Mouse (Mus musculus) heart, embryonic 11.5 days (tissue): ENCODE results near the gene Tesmin. TPM values are rescaled to one million over a fixed set of nuclear protein-coding genes. Genes with fewer than 3 reads are reported as not detected.

Experiments
- ATAC-seq: fragments of 200-750 bp; cut with Nextera tagmentation; replicated peaks from 2 replicates; pipeline ENCODE4 v1.8.0; 2017; ENCODE audit warnings: moderate library complexity; ENCODE audit not compliant: insufficient number of reproducible peaks, low FRiP score, low TSS enrichment
- H3K27ac ChIP-seq: fragments of 300-500 bp; sonication (generic); 2 replicates; pipeline ENCODE4 v1.5.1; 2014; ENCODE audit warnings: mild to moderate bottlenecking, low read depth, low read length
- H3K27me3 ChIP-seq: fragments of 300-500 bp; sonication (generic); 2 replicates; pipeline ENCODE4 v1.6.1; 2014; ENCODE audit warnings: mild to moderate bottlenecking, low read length, mixed read lengths; ENCODE audit not compliant: control insufficient read depth, insufficient read depth
- H3K36me3 ChIP-seq: fragments of 300-500 bp; sonication (generic); 2 replicates; pipeline ENCODE4 v1.6.1; 2014; ENCODE audit warnings: mild to moderate bottlenecking, low read length, moderate library complexity, mixed read lengths; ENCODE audit not compliant: control insufficient read depth, insufficient read depth
- H3K4me1 ChIP-seq: fragments of 300-500 bp; sonication (generic); 2 replicates; pipeline ENCODE4 v1.6.1; 2014; ENCODE audit warnings: low read length; ENCODE audit not compliant: control insufficient read depth, insufficient read depth
- H3K4me2 ChIP-seq: fragments of 300-500 bp; sonication (generic); 2 replicates; pipeline ENCODE4 v1.6.1; 2014; ENCODE audit warnings: mild to moderate bottlenecking, moderate library complexity
- H3K4me3 ChIP-seq: fragments of 300-500 bp; sonication (generic); 2 replicates; pipeline ENCODE4 v1.5.1; 2014; ENCODE audit warnings: low read depth, low read length
- H3K9ac ChIP-seq: fragments of 300-500 bp; sonication (generic); 2 replicates; pipeline ENCODE4 v1.6.1; 2014; ENCODE audit warnings: mild to moderate bottlenecking, low read depth, low read length, moderate library complexity
- H3K9me3 ChIP-seq: fragments of 300-500 bp; sonication (generic); replicated peaks from 2 replicates; pipeline ENCODE4 v1.6.1; 2016; ENCODE audit warnings: low read length; ENCODE audit not compliant: control insufficient read depth
- WGBS: fragments of 180-500 bp; shearing (Covaris S2); extraction: QIAGEN DNeasy Blood & Tissue Kit; methylation state at CpG from one replicate; pipeline ENCODE4 v1.1.7; 2014; ENCODE audit not compliant: insufficient replicate concordance; 5-methylcytosine and 5-hydroxymethylcytosine counted together
- polyA plus RNA-seq: library from polyadenylated mRNA; unstranded; fragments of >200 nt; fragmentation: Nextera tagmentation; extraction: Ambion mirVana; gene quantifications from 2 replicates; pipeline ENCODE4 v1.2.1, GENCODE M21; 2014

The Tesmin gene
- polyA plus RNA-seq, 1 experiment from 2014 or later = 0.77 TPM

- Histone ChIP-seq H3K27ac (no peak overlapping the region), H3K4me3 (no peak overlapping the region), H3K9ac (no peak overlapping the region), H3K36me3 (no peaks in the 10 kb centered on the region), H3K27me3 (peaks cover 2% of the 10 kb centered on the region; the same call in 1 of the 2 replicates), H3K4me1 (no peaks in the 10 kb centered on the region), H3K9me3 (no peaks in the 10 kb centered on the region), H3K4me2 (no peak overlapping the region)
- 48% methylated on average over 9 of the region's 9 CpGs for WGBS
- no peak for ATAC-seq
These were observed 48.2 kb downstream of the Tesmin start for GRCm38 (mm10) chr19:3436840-3437239.

GRCm38 (mm10) chr19:3437980-3438379 lies 49.3 kb downstream of the Tesmin start:
- Histone ChIP-seq H3K9me3 (no peaks in the 10 kb centered on the region), H3K27ac (no peak overlapping the region), H3K4me2 (no peak overlapping the region), H3K4me3 (no peak overlapping the region), H3K9ac (no peak overlapping the region), H3K4me1 (no peaks in the 10 kb centered on the region), H3K36me3 (no peaks in the 10 kb centered on the region), H3K27me3 (peaks cover 2% of the 10 kb centered on the region; the same call in 1 of the 2 replicates)
- WGBS = 59% methylated on average over 5 of the region's 5 CpGs
- ATAC-seq = no peak

- H3K4me3 ChIP-seq = no peak overlapping the region
- no peak overlapping the region for H3K4me2 ChIP-seq
- no peak overlapping the region for H3K27ac ChIP-seq
- H3K36me3 ChIP-seq = no peaks in the 10 kb centered on the region
- peaks cover 2% of the 10 kb centered on the region; the same call in 1 of the 2 replicates for H3K27me3 ChIP-seq
- no peak for ATAC-seq
- H3K4me1 ChIP-seq = no peaks in the 10 kb centered on the region
- WGBS = 68% methylated on average over 5 of the region's 5 CpGs
- no peaks in the 10 kb centered on the region for H3K9me3 ChIP-seq
- no peak overlapping the region for H3K9ac ChIP-seq
These were observed 52.0 kb downstream of the Tesmin start for GRCm38 (mm10) chr19:3440667-3441066.

- no peak for ATAC-seq
- Histone ChIP-seq H3K9me3 (no peaks in the 10 kb centered on the region), H3K27me3 (peaks cover 2% of the 10 kb centered on the region; the same call in 1 of the 2 replicates), H3K4me3 (no peak overlapping the region), H3K4me1 (no peaks in the 10 kb centered on the region), H3K27ac (no peak overlapping the region), H3K4me2 (no peak overlapping the region), H3K9ac (no peak overlapping the region), H3K36me3 (no peaks in the 10 kb centered on the region)
- WGBS = 68% methylated on average over 10 of the region's 10 CpGs
These were observed 52.4 kb downstream of the Tesmin start for GRCm38 (mm10) chr19:3441092-3441491.

- Histone ChIP-seq H3K27me3 (no peaks in the 10 kb centered on the region), H3K4me1 (no peaks in the 10 kb centered on the region; the same call in none of the 2 replicates), H3K4me3 (no peak overlapping the region), H3K27ac (no peak overlapping the region), H3K9ac (no peak overlapping the region), H3K9me3 (0 out of 2 replicates have a peak, but pooled peaks cover 2% of the 10 kb centered on the region), H3K36me3 (no peaks in the 10 kb centered on the region), H3K4me2 (no peak overlapping the region)
- 57% methylated on average over 3 of the region's 3 CpGs for WGBS
- no peak for ATAC-seq
These were observed 58.7 kb downstream of the Tesmin start for GRCm38 (mm10) chr19:3447348-3447747.

GRCm38 (mm10) chr19:3449248-3449647 lies 60.6 kb downstream of the Tesmin start:
- H3K4me3 ChIP-seq = no peak overlapping the region
- H3K36me3 ChIP-seq = peaks cover 3% of the 10 kb centered on the region; the same call in 1 of the 2 replicates
- no peak overlapping the region for H3K4me2 ChIP-seq
- 60% methylated on average over 3 of the region's 3 CpGs for WGBS
- no peaks in the 10 kb centered on the region for H3K27me3 ChIP-seq
- 0 out of 2 replicates have a peak, but pooled peaks cover 2% of the 10 kb centered on the region for H3K9me3 ChIP-seq
- ATAC-seq = no peak
- H3K27ac ChIP-seq = no peak overlapping the region
- H3K4me1 ChIP-seq = no peaks in the 10 kb centered on the region; the same call in none of the 2 replicates
- H3K9ac ChIP-seq = no peak overlapping the region

- Histone ChIP-seq H3K36me3 (peaks cover 13% of the 10 kb centered on the region), H3K9me3 (0 out of 2 replicates have a peak, but pooled peaks cover 2% of the 10 kb centered on the region), H3K4me3 (no peak overlapping the region), H3K9ac (no peak overlapping the region), H3K27me3 (no peaks in the 10 kb centered on the region), H3K27ac (no peak overlapping the region), H3K4me2 (no peak overlapping the region), H3K4me1 (no peaks in the 10 kb centered on the region; the same call in none of the 2 replicates)
- no peak for ATAC-seq
- 91% methylated on average over 3 of the region's 3 CpGs for WGBS
These were observed 62.1 kb downstream of the Tesmin start for GRCm38 (mm10) chr19:3450714-3451113.

GRCm38 (mm10) chr19:3451170-3451569 lies 62.5 kb downstream of the Tesmin start:
- WGBS = 26% methylated on average over 6 of the region's 6 CpGs

GRCm38 (mm10) chr19:3451649-3452048 lies 63.0 kb downstream of the Tesmin start:
- Histone ChIP-seq H3K4me2 (no peak overlapping the region), H3K27me3 (no peaks in the 10 kb centered on the region), H3K27ac (no peak overlapping the region), H3K4me3 (no peak overlapping the region), H3K4me1 (no peaks in the 10 kb centered on the region; the same call in none of the 2 replicates), H3K36me3 (peaks cover 13% of the 10 kb centered on the region), H3K9me3 (0 out of 2 replicates have a peak, but pooled peaks cover 2% of the 10 kb centered on the region), H3K9ac (no peak overlapping the region)
- no peak for ATAC-seq
- WGBS = 54% methylated on average over 6 of the region's 6 CpGs

More at GRCm38 (mm10) chr19:3451170-3451569, 62.5 kb downstream of the Tesmin start:
- Histone ChIP-seq H3K27me3 (no peaks in the 10 kb centered on the region), H3K4me2 (no peak overlapping the region), H3K9me3 (0 out of 2 replicates have a peak, but pooled peaks cover 2% of the 10 kb centered on the region), H3K9ac (no peak overlapping the region), H3K36me3 (peaks cover 13% of the 10 kb centered on the region), H3K4me1 (no peaks in the 10 kb centered on the region; the same call in none of the 2 replicates), H3K4me3 (no peak overlapping the region), H3K27ac (no peak overlapping the region)
- no peak; the same call in 1 of the 2 replicates for ATAC-seq
